Mouse (Mus musculus): ENCODE measurements around the gene Rpl29. TPM values are rescaled to one million over a fixed set of nuclear protein-coding genes. Genes with fewer than 3 reads are reported as not detected.

Rpl29 gene
- 1,192 and 1,256 TPM in 2 replicates for polyA plus RNA-seq (2014; fragmentation: Nextera tagmentation; extraction: Ambion mirVana)

DNA sequence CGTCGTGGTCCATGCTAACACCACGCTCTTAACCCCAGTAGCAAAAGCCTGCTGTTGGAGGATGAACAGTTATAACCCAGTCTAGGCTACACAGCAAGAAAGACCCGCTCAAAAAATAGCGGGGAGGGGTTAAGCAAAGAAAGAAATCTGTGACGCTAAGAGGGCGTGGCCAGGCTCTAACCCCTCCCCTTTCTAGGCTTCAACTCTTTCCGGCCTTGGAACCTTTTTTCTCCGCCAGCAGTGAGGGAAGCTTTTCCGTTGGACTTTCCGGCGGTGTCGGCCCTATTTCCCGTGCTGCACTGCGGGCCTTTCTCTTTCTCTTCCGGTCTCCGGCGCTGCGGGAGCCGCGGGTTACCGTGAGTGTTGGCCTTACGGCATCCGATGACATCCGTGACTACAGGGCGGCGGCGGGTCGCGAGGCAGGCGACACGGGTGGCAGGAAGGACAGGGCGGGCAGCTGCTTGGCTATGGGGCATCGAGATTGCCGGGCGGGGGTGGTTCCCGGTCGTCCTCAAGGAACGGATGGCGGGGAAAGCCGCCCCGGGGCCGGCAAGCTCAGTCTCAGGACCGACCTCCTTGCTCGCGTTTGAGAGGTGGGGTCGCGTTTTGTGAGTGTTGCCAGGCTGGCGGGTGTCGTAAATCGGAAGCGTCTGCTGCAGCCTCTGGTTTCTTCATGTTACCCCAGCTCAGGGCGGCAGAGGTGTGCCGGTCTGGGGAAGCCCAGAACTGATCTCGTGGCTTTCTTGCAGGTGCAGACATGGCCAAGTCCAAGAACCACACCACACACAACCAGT, at the start of gene Rpl29:
Rpl29 (plus strand) TSS at position 234 of the 794 bp plus-strand sequence.
- H3K4me1 ChIP-seq (replicated peaks; ENCODE audit: control insufficient read depth, insufficient read depth, low read length), result peaks cover 24% of the 10 kb centered on the region
- peaks cover 24% of the 10 kb centered on the region for H3K36me3 ChIP-seq (ENCODE audit: control insufficient read depth, insufficient read depth, low read length)
- DNase-seq (ENCODE audit: low spot score), result peak; percentile 89
- peak within 1 kb of the TSS; percentile 96 for H3K27ac ChIP-seq (ENCODE audit: low read depth, low read length)
- peak within 1 kb of the TSS; percentile 100 for H3K9ac ChIP-seq (ENCODE audit: low read depth, low read length)
- H3K9me3 ChIP-seq (ENCODE audit: control insufficient read depth, low read length), result no peaks in the 10 kb centered on the region
- H3K27me3 ChIP-seq (replicated peaks; ENCODE audit: control insufficient read depth, insufficient read depth, low read length), result no peaks in the 10 kb centered on the region
- ATAC-seq (replicated peaks; ENCODE audit: low FRiP score), result peak; percentile 86
- WGBS, result 0% methylated on average over 55 of the region's 55 CpGs
- H3K4me3 ChIP-seq (ENCODE audit: low read depth, low read length), result peak within 1 kb of the TSS; percentile 88
- H3K4me2 ChIP-seq, result peak within 1 kb of the TSS; percentile 85

- H3K4me2 ChIP-seq, result no peak overlapping the region; the same call in 1 of the 2 replicates
- H3K36me3 ChIP-seq (ENCODE audit: control insufficient read depth, insufficient read depth, low read length), result no peaks in the 10 kb centered on the region
- DNase-seq (ENCODE audit: low spot score) (no peak), ATAC-seq (replicated peaks; ENCODE audit: low FRiP score) (no peak)
- WGBS, result 76% methylated on average over 12 of the region's 12 CpGs
- H3K9me3 ChIP-seq (ENCODE audit: control insufficient read depth, low read length), result no peaks in the 10 kb centered on the region
- no peak overlapping the region for H3K4me3 ChIP-seq (ENCODE audit: low read depth, low read length)
- peaks cover 16% of the 10 kb centered on the region for H3K4me1 ChIP-seq (replicated peaks; ENCODE audit: control insufficient read depth, insufficient read depth, low read length)
- H3K27ac ChIP-seq (ENCODE audit: low read depth, low read length), result no peak overlapping the region
- 0 out of 2 replicates have a peak, but pooled peaks cover 4% of the 10 kb centered on the region for H3K27me3 ChIP-seq (replicated peaks; ENCODE audit: control insufficient read depth, insufficient read depth, low read length)
- H3K9ac ChIP-seq (ENCODE audit: low read depth, low read length), result no peak overlapping the region
Observed at GRCm38 (mm10) chr9:106386181-106386864, 42.9 kb upstream of the Rpl29 start.

- peaks cover 22% of the 10 kb centered on the region for H3K4me1 ChIP-seq (replicated peaks; ENCODE audit: control insufficient read depth, insufficient read depth, low read length)
- H3K27me3 ChIP-seq (replicated peaks; ENCODE audit: control insufficient read depth, insufficient read depth, low read length), result no peaks in the 10 kb centered on the region
- no peak overlapping the region for H3K4me3 ChIP-seq (ENCODE audit: low read depth, low read length)
- DNase-seq (ENCODE audit: low spot score) (no peak), ATAC-seq (replicated peaks; ENCODE audit: low FRiP score) (no peak)
- no peaks in the 10 kb centered on the region for H3K9me3 ChIP-seq (ENCODE audit: control insufficient read depth, low read length)
- WGBS, result 65% methylated on average over 11 of the region's 11 CpGs
- H3K36me3 ChIP-seq (ENCODE audit: control insufficient read depth, insufficient read depth, low read length), result no peaks in the 10 kb centered on the region
- no peak overlapping the region for H3K4me2 ChIP-seq
- H3K27ac ChIP-seq (ENCODE audit: low read depth, low read length), result no peak overlapping the region
- H3K9ac ChIP-seq (ENCODE audit: low read depth, low read length), result no peak overlapping the region
Observed at GRCm38 (mm10) chr9:106392828-106393527, 36.3 kb upstream of the Rpl29 start.

DNA sequence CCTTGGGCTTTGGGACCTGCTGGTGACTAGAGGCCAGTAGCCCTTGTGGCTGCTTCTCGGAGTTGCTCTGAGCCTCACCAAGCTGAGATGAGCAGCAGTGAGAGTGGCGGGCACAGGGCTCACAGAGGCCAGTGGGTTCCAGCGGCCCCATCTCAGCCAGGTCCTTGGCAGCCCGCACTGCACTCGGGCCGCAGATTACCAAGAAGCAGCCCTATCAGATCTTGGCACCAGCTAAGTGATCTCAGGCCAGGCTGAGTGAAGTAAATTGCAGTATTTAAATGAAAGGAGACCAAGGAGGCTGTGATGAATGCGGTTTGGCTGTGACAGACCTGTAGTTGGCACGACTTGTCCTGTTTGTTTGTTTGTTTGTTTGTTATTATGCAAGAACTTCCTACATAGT, 35.7 kb upstream of the Rpl29 start:
- WGBS, result 70% methylated on average over 8 of the region's 8 CpGs
- Histone ChIP-seq H3K36me3 (ENCODE audit: control insufficient read depth, insufficient read depth, low read length) (no peaks in the 10 kb centered on the region), H3K27me3 (replicated peaks; ENCODE audit: control insufficient read depth, insufficient read depth, low read length) (no peaks in the 10 kb centered on the region), H3K4me1 (replicated peaks; ENCODE audit: control insufficient read depth, insufficient read depth, low read length) (peaks cover 26% of the 10 kb centered on the region), H3K27ac (ENCODE audit: low read depth, low read length) (no peak overlapping the region), H3K9ac (ENCODE audit: low read depth, low read length) (no peak overlapping the region), H3K9me3 (ENCODE audit: control insufficient read depth, low read length) (no peaks in the 10 kb centered on the region), H3K4me2 (no peak overlapping the region), H3K4me3 (ENCODE audit: low read depth, low read length) (no peak overlapping the region)
- DNase-seq (ENCODE audit: low spot score), result no peak
- ATAC-seq (replicated peaks; ENCODE audit: low FRiP score), result no peak

DNA sequence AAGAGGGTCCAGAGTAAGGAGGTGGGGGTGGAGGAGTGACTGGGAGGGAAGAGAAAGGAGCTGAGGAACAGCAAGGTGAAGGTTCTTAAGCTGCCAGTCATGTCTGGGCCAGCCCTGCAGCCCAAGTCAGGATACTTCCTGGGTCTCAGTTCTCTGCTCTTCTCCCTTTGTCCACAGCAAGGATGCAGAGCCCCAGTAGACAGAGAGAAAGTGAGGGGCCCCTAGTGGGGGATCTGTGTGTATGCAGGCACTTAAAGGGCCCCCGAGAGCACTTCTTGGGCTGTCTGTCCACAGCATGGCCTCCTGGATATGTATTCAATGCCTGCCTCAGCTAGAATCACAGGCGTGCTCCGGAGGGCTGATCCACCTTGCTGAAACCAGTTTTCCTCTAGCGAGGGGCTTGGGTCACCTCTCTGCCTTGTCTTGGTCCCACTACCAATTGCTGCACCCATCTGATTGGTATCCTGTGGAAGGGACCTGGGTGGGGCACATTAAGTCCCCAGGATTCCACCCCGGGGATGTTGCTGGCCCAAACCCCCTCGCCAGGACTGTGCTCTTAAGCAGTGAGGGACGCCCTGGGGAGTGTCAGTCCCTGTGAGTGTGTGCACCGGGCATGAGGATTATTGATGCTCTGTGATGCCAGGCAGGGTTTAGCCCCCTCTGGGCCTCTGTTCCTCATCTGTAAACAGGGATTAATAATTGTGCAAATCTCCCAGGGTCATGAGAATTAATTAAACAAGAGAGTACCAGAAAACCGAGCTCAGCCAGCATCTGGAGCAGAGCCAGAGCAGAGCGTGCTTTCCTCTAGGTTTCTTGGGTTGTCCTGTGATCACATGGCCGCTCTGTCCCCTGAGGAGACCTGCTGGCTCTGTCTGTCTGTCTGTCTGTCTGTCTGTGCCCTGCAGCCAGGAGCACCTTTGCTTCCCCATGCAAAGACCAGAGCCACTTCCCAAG, 34.3 kb upstream of the Rpl29 start:
- DNase-seq (ENCODE audit: low spot score) (no peak), ATAC-seq (replicated peaks; ENCODE audit: low FRiP score) (no peak)
- no peak overlapping the region for H3K27ac ChIP-seq (ENCODE audit: low read depth, low read length)

GRCm38 (mm10) chr9:106397733-106398132, 31.5 kb upstream of the Rpl29 start:
- Histone ChIP-seq H3K27me3 (replicated peaks; ENCODE audit: control insufficient read depth, insufficient read depth, low read length) (no peaks in the 10 kb centered on the region; the same call in 1 of the 2 replicates), H3K4me2 (peak overlapping the region; percentile 20; the same call in 1 of the 2 replicates), H3K36me3 (ENCODE audit: control insufficient read depth, insufficient read depth, low read length) (no peaks in the 10 kb centered on the region), H3K9ac (ENCODE audit: low read depth, low read length) (peak overlapping the region; percentile 37; the same call in 1 of the 2 replicates), H3K27ac (ENCODE audit: low read depth, low read length) (peak overlapping the region; percentile 56), H3K4me1 (replicated peaks; ENCODE audit: control insufficient read depth, insufficient read depth, low read length) (peaks cover 44% of the 10 kb centered on the region), H3K4me3 (ENCODE audit: low read depth, low read length) (no peak overlapping the region), H3K9me3 (ENCODE audit: control insufficient read depth, low read length) (no peaks in the 10 kb centered on the region)
- WGBS, result 27% methylated on average over 4 of the region's 4 CpGs
- DNase-seq (ENCODE audit: low spot score), result no peak
- ATAC-seq (replicated peaks; ENCODE audit: low FRiP score), result peak; percentile 38

More for the DNA sequence above, 34.3 kb upstream of the Rpl29 start:
- Histone ChIP-seq H3K27me3 (replicated peaks; ENCODE audit: control insufficient read depth, insufficient read depth, low read length) (no peaks in the 10 kb centered on the region), H3K9me3 (ENCODE audit: control insufficient read depth, low read length) (no peaks in the 10 kb centered on the region), H3K9ac (ENCODE audit: low read depth, low read length) (no peak overlapping the region), H3K4me1 (replicated peaks; ENCODE audit: control insufficient read depth, insufficient read depth, low read length) (peaks cover 39% of the 10 kb centered on the region), H3K36me3 (ENCODE audit: control insufficient read depth, insufficient read depth, low read length) (no peaks in the 10 kb centered on the region), H3K4me2 (no peak overlapping the region), H3K4me3 (ENCODE audit: low read depth, low read length) (no peak overlapping the region)
- 65% methylated on average over 11 of the region's 11 CpGs for WGBS

DNA sequence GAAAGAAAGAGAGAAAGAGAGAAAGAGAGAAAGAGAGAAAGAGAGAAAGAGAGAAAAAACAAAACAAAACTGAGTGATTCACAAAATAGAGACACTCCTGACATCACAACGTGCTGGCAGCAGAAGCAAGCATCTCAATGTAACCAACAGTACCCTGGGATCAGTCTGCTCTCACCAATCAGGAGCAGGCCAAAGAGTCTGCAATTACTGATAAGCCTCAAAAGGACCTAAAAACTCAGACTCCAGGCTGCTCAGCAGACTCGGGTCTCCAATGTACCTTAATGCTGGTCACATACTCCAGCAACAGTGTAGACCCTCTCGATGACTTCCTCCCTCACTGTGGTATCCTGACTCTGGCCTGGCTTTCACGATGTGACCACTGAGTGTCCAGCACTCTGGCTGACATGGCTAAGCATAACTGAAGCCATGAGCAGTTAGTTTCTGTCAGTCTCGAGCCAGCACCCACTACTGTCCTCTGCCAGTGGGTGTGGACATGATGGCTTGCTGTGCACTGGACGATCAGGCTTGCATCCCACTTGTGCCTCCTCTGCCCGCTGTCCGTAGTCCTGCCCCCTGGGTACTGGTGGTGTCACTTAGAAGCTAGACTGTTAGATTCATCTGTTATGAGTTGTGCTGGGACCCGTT, 30.5 kb upstream of the Rpl29 start:
- ATAC-seq (replicated peaks; ENCODE audit: low FRiP score) (peak; percentile 89), DNase-seq (ENCODE audit: low spot score) (no peak)
- WGBS, result 45% methylated on average over 9 of the region's 9 CpGs
- Histone ChIP-seq H3K4me3 (ENCODE audit: low read depth, low read length) (no peak overlapping the region), H3K4me1 (replicated peaks; ENCODE audit: control insufficient read depth, insufficient read depth, low read length) (peaks cover 44% of the 10 kb centered on the region), H3K36me3 (ENCODE audit: control insufficient read depth, insufficient read depth, low read length) (no peaks in the 10 kb centered on the region), H3K27ac (ENCODE audit: low read depth, low read length) (peak overlapping the region; percentile 75), H3K9me3 (ENCODE audit: control insufficient read depth, low read length) (no peaks in the 10 kb centered on the region), H3K27me3 (replicated peaks; ENCODE audit: control insufficient read depth, insufficient read depth, low read length) (no peaks in the 10 kb centered on the region; the same call in 1 of the 2 replicates), H3K9ac (ENCODE audit: low read depth, low read length) (no peak overlapping the region), H3K4me2 (peak overlapping the region; percentile 41)

Measured in liver, embryonic 11.5 days (tissue).